Mouse (Mus musculus) 416B (cell line): ENCODE data around the gene Kif24.
A peak's percentile ranks its signal among the peaks of the same experiment; 100 is the strongest.

ENCODE experiments used
- DNase-seq: peaks from one replicate; pipeline ENCODE4 v3.0.0; 2011; ENCODE audit warnings: low read depth

Kif24 gene

DNA sequence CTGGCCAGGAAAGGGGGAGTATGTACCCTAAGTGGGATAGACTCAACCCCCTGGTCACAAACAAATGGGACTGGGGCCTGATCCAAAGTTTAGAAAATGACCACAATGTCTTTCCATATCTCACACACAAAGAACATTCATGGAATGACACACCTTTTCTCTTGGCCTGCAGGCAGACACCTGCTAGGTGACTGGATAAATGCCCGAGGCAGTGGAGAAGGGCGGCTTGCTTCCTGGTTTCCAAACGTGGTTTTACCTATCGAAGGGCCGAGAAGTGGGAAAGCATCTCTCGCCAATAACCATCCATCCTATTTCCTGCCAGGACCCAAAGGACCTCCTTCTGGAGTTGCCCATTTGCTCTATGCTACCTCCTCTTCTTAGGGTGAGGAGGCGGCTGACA is 28.3 kb upstream of the Kif24 start:
- DNase-seq: no peak

DNA sequence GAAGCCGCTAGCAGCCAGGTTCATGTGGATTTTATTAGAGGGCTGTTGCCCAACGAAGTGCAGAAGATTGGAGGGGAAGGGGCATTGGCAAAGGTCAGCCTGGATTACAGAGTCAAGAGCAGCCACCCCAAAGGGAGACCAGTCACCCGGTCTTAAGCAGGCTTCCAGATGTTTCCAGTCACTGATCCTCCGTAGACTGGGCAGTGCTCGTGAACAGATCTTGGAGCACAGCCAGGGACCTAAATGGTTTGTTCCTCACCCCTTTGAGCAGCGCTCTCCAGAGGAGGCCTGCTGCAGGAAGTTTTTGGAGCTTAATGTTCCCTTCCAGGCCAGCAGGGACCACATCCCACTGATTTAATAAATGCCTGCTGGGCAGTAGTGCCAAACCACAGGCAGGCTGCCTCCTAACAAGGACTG is 16.9 kb upstream of the Kif24 start:
- no peak for DNase-seq

DNA sequence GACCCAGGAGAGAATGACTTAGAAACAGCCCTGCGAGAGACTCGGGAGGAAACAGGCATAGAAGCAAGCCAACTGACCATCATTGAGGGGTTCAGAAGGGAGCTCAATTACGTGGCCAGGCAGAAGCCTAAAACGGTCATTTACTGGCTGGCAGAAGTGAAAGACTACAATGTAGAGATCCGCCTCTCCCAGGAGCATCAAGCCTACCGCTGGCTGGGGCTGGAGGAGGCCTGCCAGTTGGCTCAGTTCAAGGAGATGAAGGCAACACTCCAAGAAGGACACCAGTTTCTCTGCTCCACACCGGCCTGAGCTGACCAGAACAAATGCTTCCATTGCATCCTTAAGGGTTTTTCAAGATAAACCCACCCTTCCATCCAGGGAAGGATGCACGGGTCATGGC is 15.6 kb upstream of the Kif24 start:
- DNase-seq: no peak

DNA sequence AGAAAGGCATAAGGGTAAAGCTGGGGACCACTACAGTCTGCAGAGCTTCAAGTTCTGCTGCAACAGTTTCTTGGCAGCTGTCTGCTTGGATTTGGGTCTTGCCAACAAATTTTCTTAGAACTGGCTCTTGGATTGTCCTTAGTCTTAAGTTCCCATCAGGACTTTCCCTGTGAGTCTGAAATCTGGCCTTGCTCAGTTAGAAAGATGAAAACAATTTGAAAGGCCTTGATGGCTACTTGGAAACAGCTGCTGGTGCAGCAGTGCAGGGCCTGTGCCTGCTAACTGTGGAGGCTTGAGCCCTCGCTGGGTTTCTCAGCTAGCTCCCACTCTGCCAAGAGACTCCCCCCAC is 14.7 kb upstream of the Kif24 start:
- DNase-seq: no peak

DNA sequence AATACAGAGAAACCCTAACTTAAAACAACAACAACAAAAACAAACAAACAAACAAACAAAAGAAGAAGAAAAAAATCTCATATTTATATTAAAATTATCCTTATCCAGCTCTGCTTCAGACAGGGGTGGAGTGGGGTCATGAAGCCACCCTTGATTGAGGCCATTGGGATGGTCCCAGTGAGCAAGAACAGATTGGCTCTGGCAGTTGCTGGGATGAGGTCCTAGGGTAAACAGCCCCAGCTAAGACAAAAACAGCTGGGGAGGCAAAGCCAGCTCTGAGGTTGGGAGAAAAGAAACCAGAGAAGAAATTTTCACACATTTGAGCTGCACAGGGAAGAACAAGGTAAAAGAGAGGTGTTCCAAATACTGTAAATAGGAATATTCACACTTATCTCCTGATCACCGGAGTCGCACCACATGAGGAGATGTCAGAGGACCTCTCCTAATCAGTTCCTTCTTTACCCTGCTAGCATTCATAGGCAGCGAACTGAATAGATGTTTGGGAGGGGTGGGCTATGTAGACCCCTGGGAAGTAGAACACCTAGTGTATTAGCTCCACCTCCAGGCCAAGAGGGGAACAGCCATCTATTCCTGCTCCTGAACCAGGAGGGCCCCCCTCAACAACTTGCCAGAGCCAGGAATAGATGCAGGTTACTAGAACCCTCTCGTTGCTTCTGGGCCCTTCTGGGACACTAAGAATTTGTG is 14.2 kb upstream of the Kif24 start:
- no peak for DNase-seq

DNA sequence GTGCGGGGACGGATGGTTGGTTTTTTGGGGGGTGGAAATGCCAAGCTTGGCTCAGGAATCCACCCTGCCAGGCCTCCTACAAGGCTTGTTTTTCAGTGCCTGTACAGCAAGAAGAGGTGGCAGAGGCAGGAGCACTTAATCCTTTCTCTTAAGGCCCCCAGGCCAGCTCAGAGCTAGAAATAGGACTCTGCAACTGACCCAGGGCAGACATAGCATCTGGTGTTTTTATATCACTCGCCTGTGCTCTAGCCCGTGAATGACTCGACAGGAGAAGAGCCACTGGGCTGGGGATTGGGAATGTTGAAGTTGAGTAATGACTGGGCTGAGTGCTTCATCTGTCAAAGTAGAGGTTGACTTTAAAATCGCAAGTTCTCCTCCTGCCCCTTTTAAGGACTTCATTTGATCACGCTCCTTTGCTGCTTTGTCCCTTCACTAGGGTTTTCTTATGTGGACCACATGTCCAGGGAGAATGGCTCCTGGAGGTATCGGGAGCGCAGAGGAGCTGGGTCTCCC is 13.0 kb upstream of the Kif24 start:
- no peak for DNase-seq

DNA sequence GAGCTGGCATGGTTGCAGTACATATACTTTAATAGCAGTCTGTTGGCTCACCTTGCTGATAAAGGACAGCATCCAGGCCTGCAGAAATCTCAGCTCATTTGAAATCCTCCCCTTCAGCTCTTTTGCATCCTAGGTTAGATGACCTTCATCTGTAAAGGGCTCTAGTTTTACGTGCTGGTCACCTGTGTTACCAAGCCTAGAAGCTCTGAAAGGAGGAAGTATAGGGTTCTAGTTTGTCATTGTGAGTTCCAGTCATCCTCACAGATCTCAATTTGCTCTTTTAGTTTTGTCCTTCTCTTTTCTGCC is 6.7 kb upstream of the Kif24 start:
- DNase-seq: no peak

DNA sequence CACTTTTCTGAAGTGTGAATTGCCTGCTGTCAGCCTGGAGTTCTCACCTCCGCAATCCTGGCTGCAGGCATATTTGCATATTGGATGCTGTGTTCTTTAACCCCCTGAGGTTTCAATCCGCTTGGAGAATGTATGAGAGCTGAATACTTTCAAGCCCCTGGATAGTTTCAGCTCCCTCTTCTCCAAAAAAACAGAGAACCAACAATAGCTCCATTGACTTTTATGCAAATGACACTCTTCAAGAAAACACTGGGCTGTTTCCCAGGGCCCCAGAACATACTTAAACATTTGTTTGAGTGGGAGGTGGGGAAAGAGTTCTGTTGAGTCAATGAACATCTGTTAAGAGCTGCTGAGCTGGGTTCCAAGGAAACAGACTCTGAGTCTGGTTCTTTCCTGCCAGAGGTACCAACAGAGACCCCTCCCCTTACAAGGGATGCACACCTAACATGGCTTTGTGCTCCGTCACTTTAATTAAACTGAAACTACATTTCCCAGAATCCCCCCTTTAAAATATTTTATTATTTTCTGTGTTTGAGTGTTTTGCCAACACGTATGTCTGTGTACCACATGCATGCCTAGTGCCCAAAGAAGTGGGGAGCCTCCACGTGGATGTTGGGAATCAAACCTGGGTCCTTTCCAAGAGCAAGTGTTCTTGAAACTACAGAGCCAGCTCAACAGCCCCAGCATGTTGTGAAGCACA is 6.1 kb upstream of the Kif24 start:
- no peak for DNase-seq

DNA sequence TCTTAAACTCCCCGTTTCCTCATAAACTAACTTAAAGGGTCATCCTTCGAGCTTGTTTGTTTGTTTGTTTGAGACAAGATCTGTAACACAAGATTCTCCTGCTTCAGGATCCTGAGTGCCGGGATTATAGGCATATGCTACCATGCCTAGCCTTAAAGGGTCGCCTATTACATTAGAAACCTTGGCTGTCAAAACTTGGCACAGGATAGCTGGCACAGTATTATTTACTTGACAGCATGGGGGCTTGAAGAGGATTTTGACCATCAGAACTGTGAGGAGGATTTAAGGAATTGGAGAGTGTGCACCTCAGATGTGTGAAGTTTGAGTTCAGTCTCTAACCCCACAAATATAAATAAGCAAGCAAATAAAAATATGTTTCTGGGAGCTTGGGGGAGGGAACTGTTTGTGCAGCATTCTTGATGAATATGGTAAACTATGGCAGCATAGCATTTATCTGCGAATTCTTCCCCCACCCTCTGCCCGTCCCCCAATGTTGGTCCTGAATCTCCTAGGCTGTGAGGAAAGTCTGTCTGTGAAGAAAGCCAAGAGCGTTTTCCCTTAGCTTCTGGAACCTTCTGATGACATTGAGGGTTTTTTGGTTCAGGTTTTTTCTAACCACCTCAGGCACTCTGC is 5.5 kb upstream of the Kif24 start:
- DNase-seq: no peak

DNA sequence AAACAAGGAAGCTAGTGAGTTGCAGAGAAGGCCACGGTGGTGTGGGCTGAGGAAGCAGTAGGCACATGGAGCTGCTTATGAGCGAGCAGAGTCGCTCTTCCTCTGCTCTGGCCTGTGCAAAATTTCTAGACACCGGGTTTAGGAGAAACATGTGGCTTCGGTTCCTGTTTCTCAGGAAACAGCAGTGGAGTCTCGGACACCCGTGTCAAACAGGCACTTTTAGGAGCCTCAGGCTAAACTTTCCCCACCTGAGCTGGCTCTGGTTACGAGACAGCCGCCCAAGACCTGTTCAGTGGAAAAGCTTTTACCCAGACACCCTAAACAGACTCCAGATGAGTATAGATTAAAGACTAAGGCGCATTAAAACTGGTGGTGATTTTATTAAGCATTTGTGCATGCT is 4.5 kb upstream of the Kif24 start:
- no peak for DNase-seq

DNA sequence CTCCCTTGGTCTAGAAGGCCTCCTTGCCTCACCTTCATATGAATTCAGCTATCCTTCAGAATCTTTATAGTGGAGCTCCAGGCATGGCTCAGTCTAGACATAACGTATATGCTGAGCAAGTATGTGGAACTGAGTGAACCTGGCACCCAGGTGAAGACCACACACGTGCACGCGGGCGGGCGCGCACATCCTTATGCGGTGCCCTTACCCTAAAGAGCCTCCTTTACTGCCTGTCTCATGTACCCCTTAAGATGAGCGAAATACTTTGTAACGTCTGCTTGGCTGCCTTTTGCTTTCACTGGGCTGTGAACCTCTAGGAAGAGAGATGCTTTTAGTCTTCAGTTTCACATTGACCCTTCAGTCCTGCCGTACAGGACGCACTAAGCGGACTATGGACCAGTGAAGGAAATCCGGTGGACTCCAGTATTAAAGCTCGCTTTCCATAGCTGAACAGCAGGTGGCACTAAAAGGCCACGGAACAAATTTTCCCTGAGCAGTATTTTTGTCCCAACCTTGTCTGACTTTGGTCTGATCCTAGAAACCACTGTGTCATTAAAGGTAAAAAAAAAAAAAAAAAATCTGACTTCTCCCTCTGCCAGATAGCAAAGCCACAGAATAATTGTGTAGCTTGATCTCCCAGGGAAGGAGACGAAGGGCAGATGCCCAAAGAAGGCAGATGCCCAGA is 3.9 kb upstream of the Kif24 start:
- peak; percentile 83 for DNase-seq

DNA sequence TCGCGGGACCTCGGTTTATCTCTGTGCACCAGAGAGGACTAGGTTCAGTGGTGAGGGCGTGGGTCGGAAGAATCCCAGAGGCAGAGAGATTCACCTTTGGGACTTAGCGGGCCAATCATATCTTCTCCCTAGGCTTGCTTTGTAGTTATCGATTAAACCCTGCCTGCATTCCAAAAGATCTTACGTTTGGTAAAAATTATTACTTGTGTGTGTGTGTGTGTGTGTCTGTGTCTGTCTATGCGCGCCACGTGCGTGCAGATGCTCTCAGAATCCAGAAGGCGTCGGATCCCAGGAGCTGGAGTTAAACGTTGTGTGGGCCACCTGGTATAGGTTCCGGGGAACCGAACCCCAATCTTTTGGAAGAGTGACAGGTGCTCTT is 589 bp upstream of the Kif24 start:
- no peak for DNase-seq

DNA sequence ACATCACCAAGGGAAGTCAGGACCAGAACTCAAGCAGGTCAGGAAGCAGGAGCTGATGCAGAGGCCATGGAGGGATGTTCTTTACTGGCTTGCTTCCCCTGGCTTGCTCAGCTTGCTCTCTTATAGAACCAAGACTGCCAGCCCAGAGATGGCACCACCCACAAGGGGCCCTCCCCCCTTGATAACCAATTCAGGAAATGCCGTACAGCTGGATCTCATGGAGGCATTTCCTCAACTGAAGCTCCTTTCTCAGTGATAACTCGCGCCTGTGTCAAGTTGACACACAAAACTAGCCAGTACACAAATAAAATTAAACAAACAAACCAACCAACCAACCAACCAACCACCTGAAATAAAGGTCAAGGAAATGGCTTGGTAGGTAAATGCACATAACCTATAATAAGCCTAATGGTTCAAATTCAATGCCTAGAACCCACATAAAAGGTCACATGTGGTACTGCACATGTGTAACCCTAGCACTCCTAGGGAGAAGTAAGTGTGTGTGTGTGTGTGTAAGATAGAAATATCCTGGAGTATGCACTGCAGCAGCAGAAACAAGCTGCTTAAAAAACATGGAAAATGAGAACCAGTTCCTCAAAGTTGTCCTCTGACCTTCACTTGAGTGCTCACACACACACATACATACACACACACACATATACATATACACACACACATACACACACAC is 1.5 kb downstream of the Kif24 start:
- peak; percentile 64 for DNase-seq

DNA sequence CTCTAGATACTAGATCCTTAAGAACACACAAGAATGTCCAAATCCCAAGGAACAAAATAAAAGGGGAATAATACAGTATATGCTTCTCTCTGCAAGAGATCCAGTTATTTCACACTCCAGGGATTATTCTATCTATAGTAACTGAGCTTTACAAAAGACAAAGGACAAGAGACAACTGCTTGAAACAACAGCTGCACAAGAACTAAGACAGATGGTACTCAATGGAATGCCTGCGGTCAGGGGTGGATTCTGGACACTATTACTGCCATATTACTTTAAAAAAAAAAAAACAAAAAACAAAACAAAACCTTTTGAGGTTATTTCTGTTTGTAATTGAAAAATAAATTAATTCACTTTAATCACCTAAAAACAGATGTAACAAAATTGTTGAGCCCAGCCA is 4.0 kb downstream of the Kif24 start:
- DNase-seq: no peak

DNA sequence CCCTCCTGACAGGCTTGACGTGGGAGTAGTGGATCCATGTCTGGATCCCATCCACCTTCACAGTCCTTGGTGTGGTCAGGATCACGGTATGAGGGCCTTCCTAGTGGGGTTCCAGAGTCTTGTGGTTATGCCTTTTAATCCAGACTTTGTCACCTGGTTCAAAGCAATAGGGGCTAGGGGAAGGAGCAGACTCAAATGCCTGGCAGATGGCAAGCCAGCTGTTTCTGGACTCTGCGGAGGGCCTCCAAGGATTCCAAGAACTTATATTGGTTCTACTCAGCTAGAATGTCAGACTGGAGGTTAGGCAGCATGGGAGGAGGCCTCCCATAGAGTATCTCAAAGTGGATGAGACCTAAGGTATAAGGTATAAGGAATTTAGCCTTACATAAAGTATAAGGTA is 17.1 kb downstream of the Kif24 start:
- DNase-seq: no peak

DNA sequence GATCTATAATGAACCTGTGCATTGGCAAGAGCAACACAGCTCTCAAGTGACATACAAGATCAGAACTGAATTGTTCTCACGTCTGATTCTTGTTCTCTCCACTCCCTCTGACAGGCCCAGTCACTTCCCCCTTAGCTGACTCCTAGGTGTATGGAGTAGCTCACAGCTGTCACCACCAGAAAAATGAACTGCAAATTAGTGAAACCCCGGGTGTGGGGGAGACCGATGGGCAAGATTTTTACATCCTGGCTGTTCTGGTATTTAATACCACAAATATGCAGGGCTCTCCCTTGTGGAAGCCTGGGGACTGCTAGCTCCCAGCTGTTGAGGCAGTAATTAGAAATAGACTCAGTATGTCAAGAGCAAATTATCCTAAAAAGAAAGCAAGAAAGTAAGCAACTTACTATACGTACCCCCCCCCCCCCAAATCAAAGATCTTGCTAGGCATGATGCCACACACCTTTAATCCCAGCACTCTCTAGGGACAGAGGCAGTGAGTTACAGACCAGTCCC is 21.8 kb downstream of the Kif24 start:
- DNase-seq: no peak

DNA sequence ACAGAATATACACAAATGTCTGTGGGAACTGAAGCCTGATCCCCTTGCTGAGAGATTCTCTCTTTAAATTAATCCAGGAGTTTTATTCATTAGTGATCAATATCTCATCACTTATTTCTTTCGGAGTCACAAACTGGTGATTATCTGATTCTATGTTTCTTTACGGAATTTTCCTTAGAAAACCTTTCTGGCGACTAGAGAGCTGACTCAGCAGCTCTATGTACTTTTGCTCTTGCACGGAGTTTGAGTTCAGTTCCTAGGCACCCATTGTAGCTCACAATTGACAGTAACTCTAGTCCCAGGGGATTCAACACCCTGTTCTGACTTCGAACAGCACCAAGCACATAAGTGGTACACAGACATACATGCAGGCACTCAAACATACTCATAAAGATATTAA is 25.8 kb downstream of the Kif24 start:
- no peak for DNase-seq

DNA sequence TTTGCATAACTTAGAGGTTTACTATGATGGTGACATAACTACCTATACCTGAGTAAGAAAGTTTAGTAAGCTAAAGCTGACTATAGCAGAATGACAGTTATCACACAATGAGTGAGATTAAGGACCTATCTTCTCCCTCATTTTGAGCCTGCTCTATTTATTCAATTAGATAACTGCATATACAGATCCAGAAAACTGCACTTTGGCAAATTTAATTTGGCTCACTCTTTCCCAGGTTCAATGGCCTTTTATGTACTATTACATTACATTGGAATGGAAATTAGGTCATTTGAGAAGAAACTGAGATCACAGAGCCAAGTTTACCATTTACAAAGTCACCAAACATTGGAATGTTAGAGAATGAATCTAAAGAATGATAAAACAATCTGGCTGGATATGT is 47.7 kb downstream of the Kif24 start:
- DNase-seq: no peak

DNA sequence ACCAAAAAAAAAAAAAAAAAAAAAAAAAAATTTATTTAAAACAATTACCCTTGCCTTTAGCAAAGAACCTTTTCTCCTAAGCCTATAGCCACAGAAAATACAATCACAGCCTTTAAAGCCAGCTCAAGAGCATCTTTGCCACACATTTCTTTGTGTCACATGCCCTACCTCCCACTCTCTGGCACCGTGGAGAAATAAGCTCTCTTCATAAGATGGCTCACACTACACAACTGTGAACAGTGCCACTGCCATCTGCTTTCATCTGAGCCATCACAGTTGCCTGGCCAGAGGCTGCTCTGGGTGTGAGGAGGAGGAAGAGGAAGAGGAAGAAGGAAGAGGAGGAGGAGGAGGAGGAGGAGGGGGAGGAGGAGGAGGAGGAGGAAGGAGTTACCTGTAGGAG is 55.3 kb downstream of the Kif24 start:
- no peak for DNase-seq

DNA sequence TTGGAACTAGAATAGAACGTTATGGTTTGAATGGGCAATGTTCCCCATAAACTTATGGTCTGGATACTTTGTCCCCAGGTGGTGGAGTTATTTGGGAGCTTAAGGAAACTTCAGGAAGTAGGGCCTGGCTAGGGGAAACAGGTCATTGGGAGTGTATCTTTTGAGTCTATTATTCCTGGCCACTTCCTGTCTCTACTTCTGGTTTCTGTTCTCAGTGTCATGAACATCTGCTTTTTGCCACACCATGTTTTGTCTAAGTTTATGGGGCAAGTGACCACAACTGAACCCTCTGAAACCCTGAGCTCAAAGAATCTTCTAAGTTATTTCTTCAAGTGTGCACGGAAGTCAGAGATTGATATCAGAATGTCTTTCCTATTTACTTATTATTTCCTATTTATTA is 57.3 kb downstream of the Kif24 start:
- peak; percentile 32 for DNase-seq

DNA sequence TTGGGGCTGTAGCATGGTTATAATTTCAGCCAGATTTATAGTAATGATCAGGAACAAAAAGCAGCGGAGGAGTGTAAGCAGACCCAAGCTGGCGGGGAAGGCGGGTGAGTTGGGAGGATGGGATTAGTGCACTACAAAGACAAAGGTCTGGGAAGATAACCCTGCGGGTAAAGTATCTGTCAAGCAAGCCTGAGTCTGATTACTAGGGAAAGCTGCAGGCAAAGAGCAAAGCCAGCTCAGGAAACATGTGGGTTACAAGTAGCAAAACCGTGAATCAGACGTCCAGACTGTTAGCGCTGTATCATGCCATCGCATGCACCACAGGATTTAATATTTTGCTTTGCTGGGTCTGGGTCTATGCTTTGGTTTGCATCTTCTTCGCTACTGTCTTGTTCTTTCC is 58.1 kb downstream of the Kif24 start:
- DNase-seq: no peak

DNA sequence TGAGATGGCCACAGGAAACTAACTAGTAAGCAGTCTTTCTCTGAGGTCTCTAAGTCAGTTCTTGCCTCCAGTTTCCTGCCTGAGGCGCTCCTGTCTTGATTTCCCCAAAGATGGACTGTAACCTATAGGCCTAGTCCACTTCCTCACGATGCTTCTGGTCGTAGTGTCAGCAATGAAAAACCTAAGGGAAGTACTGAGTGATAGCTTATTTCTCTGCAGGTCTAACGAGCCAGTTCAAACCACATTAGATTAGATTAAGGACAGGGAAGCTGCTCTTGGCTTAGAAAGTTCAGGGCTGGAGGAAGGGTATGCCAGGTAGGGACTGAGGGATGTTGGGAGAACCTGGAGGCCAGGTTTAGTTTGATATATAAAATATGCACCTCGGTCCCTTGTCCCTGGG is 63.1 kb downstream of the Kif24 start:
- DNase-seq: no peak
